Mouse (Mus musculus) brain, embryonic 14.5 days (tissue): Measurements from ENCODE around the gene Anapc7. TPM values are rescaled to one million over a fixed set of nuclear protein-coding genes. Genes with fewer than 3 reads are reported as not detected.
A peak's percentile ranks its signal among the peaks of the same experiment; 100 is the strongest.

Experiments
- DNase-seq: peaks from one replicate; pipeline ENCODE4 v3.0.0-alpha.2; 2011; ENCODE audit warnings: low read depth
- CTCF ChIP-seq: fragments of 200-500 bp; IDR thresholded peaks from 2 replicates; pipeline ENCODE4 v1.5.1; 2012; ENCODE audit warnings: inconsistent platforms, mild to moderate bottlenecking, moderate library complexity, borderline replicate concordance; ENCODE audit not compliant: insufficient read depth, insufficient read length; ENCODE audit errors: extremely low read depth
- POLR2A ChIP-seq: fragments of 200-500 bp; IDR thresholded peaks from 2 replicates; pipeline ENCODE4 v1.6.1; 2012; ENCODE audit warnings: mild to moderate bottlenecking, inconsistent platforms, borderline replicate concordance; ENCODE audit not compliant: poor library complexity, insufficient read depth, insufficient read length, severe bottlenecking; ENCODE audit errors: extremely low read depth
- polyA plus RNA-seq: library from polyadenylated mRNA; depleted of rRNA; stranded (reverse); fragments of >200 nt; gene quantifications from 2 replicates; pipeline ENCODE4 v1.2.3, GENCODE M21; 2012; rRNA removed

Gene Anapc7
- polyA plus RNA-seq = 43.1 and 53.4 TPM in 2 replicates

- DNase-seq = no peak
Measured at GRCm38 (mm10) chr5:122421271-122422068, at the start of gene Anapc7. TSS of gene Anapc7 (plus strand) at chr5:122421693.

GRCm38 (mm10) chr5:122372192-122372769 lies 49.2 kb upstream of the Anapc7 start, which contains the start of gene Fam216a:
TSS of gene Fam216a (minus strand) at chr5:122372364.
- TF ChIP-seq CTCF (no peak), POLR2A (no peak; the same call in 1 of the 2 replicates)

More at GRCm38 (mm10) chr5:122421271-122422068, at the start of gene Anapc7:
- TF ChIP-seq CTCF = no peak
- no peak for TF ChIP-seq POLR2A

GRCm38 (mm10) chr5:122372878-122373277 lies 48.6 kb upstream of the Anapc7 start:
- no peak for TF ChIP-seq CTCF
- no peak for TF ChIP-seq POLR2A
- DNase-seq = no peak

More at GRCm38 (mm10) chr5:122372192-122372769, 49.2 kb upstream of the Anapc7 start, which contains the start of gene Fam216a:
- DNase-seq = peak; percentile 100

- no peak for DNase-seq
- TF ChIP-seq CTCF = no peak
- no peak for TF ChIP-seq POLR2A
Measured at GRCm38 (mm10) chr5:122377101-122377833, 44.2 kb upstream of the Anapc7 start.

GRCm38 (mm10) chr5:122378171-122378570 lies 43.3 kb upstream of the Anapc7 start:
- no peak for DNase-seq
- TF ChIP-seq CTCF = no peak
- TF ChIP-seq POLR2A = no peak

GRCm38 (mm10) chr5:122379374-122380155 lies 41.9 kb upstream of the Anapc7 start:
- TF ChIP-seq CTCF (peak; percentile 92), POLR2A (no peak)
- DNase-seq = peak; percentile 86

- DNase-seq = no peak
- TF ChIP-seq CTCF (no peak), POLR2A (no peak)
Measured at GRCm38 (mm10) chr5:122390006-122390405, 31.5 kb upstream of the Anapc7 start.

GRCm38 (mm10) chr5:122390671-122391070 lies 30.8 kb upstream of the Anapc7 start:
- no peak for TF ChIP-seq POLR2A
- TF ChIP-seq CTCF = no peak
- no peak for DNase-seq

- TF ChIP-seq POLR2A (no peak), CTCF (no peak)
- DNase-seq = no peak
Measured at GRCm38 (mm10) chr5:122391178-122391785, 30.2 kb upstream of the Anapc7 start.

- DNase-seq = peak; percentile 96
- peak; percentile 20; the same call in 1 of the 2 replicates for TF ChIP-seq POLR2A
- TF ChIP-seq CTCF = peak; percentile 90
Measured at GRCm38 (mm10) chr5:122391786-122392180, 29.7 kb upstream of the Anapc7 start, which contains the start of gene Arpc3. TSS of gene Arpc3 (plus strand) at chr5:122391878.

- TF ChIP-seq CTCF (no peak), POLR2A (no peak)
- peak; percentile 14 for DNase-seq
Measured at GRCm38 (mm10) chr5:122392227-122393004, 29.1 kb upstream of the Anapc7 start.
